Mouse (Mus musculus) cerebellum, postnatal 14 days (tissue): Measurements from ENCODE around the gene Jmjd8.

ENCODE experiments used
- DNase-seq, 2 experiments: peaks; one replicate each; pipeline ENCODE4 v3.0.0; 2021; ENCODE audit warnings: mixed read lengths in 2 of 2

The Jmjd8 gene

DNA sequence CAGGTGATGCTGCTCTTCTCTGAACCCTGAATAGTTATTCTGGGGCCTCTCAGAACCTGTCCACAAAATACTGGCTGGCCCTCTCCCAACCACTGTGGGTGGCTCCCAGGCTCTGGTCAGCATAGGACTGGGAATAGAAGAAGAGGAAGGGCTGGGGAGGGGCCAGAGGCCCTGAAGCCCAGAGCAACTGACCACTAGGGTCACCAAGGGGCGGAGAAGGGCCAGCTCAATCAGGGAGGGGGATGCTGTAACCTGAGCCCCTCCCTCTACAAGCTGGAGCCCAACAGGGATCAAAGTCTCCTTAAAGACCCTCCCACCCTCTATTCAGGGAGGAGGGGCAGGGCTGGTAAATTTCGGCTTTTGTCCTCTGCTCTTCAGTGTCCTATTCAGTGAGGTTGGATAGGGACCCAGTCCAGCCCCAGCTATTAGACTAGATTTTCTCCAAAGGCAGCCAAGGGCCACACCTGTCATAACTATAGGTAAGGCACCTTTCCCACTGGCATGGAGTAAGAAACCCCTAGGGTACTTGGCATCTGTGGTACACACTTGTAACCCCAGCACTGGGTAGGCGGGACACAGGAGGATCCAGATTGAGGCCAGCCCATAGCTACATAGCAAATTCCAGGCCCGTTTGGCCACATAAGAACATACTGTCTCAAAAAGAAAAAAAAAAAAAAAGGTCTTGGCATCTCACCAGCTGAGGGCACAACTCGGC lies 51.7 kb downstream of the Jmjd8 start, which contains the start of gene Wfikkn1:
Gene Wfikkn1 (minus strand): TSS at position 663 of the 715 bp plus-strand sequence.
- peak in 1 of 2 experiments; percentile 44 for DNase-seq

DNA sequence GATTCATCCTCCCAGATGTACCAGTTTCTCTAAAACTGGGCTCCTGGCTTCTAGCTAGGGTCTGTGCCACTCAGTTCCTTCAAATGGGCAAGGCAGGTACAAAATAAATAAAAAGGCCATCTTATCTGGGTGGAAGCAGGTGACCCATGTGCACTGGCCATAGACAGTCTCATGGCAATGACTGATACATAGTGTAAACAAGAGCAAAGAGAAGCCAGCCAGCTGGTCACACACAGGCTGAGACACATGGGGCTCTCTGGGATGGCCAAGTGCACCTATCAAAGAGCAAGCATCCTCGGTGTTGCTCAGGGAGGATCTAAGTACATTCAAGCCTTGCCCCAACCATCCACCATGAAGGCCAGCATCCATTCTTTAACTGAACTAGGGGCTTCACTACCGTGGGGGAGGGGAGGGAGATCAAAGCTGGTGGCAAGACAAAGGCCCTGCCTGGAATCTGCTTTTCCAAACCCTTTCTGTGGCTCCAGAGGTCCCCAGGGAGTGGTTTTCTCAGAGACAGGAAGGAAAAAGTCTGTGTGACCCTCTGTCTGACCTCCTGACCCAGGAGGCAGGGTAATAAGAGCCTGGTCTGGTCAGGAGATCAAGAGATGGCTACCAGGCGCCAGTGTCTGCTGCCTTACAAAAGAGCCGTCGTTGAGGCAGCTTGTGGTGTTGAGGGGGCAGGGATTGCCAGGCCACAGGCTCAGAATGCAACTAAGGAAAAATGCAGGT lies 52.4 kb downstream of the Jmjd8 start:
- peak in 1 of 2 experiments; percentile 33 for DNase-seq
